Mouse (Mus musculus): ENCODE data around the gene Ranbp17.

DNA sequence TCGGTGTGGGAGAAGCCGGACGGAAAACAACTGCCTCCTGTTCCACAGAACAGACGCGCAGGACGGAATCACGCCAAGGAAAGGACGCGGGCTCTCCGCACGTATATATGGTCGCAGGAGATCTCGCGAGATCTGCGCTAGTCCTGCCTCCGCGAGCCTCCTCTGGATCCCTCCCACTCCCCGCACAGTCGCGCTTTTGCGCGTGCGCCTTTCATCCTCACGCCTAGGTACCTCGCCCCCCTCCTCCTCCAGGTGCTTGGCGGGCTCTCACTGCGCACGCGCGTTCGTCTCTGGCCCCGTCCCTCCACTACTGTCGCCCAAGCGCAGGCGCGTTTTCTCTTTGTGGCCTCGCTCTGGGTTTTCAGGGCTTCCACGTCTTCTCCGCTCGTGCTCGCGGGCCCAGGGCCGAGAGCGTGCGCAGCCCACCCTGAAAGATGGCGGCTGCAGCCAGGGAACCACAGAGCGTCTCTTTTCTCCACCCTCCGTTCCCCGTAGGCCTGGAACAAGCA, 350.5 kb downstream of the Ranbp17 start, which contains the start of gene Npm1:
- peak; percentile 99 for TF ChIP-seq POLR2A (IDR thresholded peaks at IDR 0.05; ENCODE audit: low read depth, low read length)
- TF ChIP-seq CTCF (IDR thresholded peaks at IDR 0.05; ENCODE audit: borderline replicate concordance, insufficient read depth, low read length): no peak
